Mouse (Mus musculus) CH12.LX (cell line): ENCODE data around the gene Erbb3. TPM values are rescaled to one million over a fixed set of nuclear protein-coding genes. Genes with fewer than 3 reads are reported as not detected.

Experiments used
- DNase-seq: peaks from one replicate; pipeline ENCODE4 v3.0.0-alpha.2; 2013; ENCODE audit errors: extremely low read depth
- H3K27ac ChIP-seq: 2 replicates; pipeline ENCODE4 v1.5.1; 2012; ENCODE audit warnings: low read depth, mild to moderate bottlenecking, control low read depth, moderate library complexity; ENCODE audit not compliant: insufficient read depth
- H3K27me3 ChIP-seq: replicated peaks from 2 replicates; pipeline ENCODE3; 2012; ENCODE audit warnings: inconsistent platforms
- H3K36me3 ChIP-seq, 2 experiments: replicated peaks in 1 of 2; 2 replicates each; pipeline versions ENCODE3 to v1.6.1; 2012; ENCODE audit warnings: inconsistent platforms in 1 of 2, low read length in 1 of 2, mild to moderate bottlenecking in 1 of 2, mixed read lengths in 1 of 2, moderate library complexity in 1 of 2; ENCODE audit not compliant: control insufficient read depth in 1 of 2, insufficient read depth in 1 of 2
- H3K4me1 ChIP-seq, 2 experiments: 2 replicates each; pipeline ENCODE4 v1.6.1; 2012; ENCODE audit warnings: inconsistent platforms in 1 of 2, moderate library complexity in 1 of 2; ENCODE audit not compliant: insufficient read depth in 2 of 2, control insufficient read depth in 1 of 2
- H3K4me2 ChIP-seq: 2 replicates; pipeline ENCODE4 v1.6.1; 2012; ENCODE audit warnings: low read depth, mild to moderate bottlenecking, control low read depth; ENCODE audit not compliant: poor library complexity, insufficient read depth, severe bottlenecking
- H3K4me3 ChIP-seq, 3 experiments: fragments of 150-350 bp in 1 of 3; sonication (generic) in 1 of 3; replicated peaks in 1 of 3; 2 replicates each; pipeline versions ENCODE3 to v1.5.1; 2011 to 2012; ENCODE audit warnings: low read depth in 2 of 3, low read length in 2 of 3, mild to moderate bottlenecking in 2 of 3, moderate library complexity in 2 of 3, control low read depth in 1 of 3, improper control_type of control experiment in 1 of 3, inconsistent platforms in 1 of 3, mixed read lengths in 1 of 3; ENCODE audit not compliant: poor library complexity in 1 of 3
- H3K79me2 ChIP-seq: replicated peaks from 2 replicates; pipeline ENCODE4 v1.6.1; 2012; ENCODE audit warnings: mild to moderate bottlenecking, moderate library complexity; ENCODE audit not compliant: control insufficient read depth, poor library complexity, insufficient read depth, severe bottlenecking; ENCODE audit errors: extremely low read depth
- H3K9ac ChIP-seq: 2 replicates; pipeline ENCODE4 v1.6.1; 2012; ENCODE audit warnings: low read depth, mild to moderate bottlenecking, control low read depth, moderate library complexity; ENCODE audit not compliant: insufficient read depth
- H3K9me3 ChIP-seq: replicated peaks from 2 replicates; pipeline ENCODE3; 2012; ENCODE audit warnings: low read length, inconsistent platforms, mixed read lengths
- BHLHE40 ChIP-seq: IDR thresholded peaks from 2 replicates; pipeline ENCODE4 v1.6.1; 2011; ENCODE audit warnings: mild to moderate bottlenecking, low read depth, low read length, improper control_type of control experiment
- CHD2 ChIP-seq: IDR thresholded peaks from 2 replicates; pipeline ENCODE4 v1.6.1; 2011; ENCODE audit warnings: low read length, improper control_type of control experiment
- CTCF ChIP-seq, 2 experiments: IDR thresholded peaks in 1 of 2; conservative IDR thresholded peaks in 1 of 2; 2 replicates each; pipeline ENCODE4 v1.5.1; 2011 to 2012; ENCODE audit warnings: low read depth in 2 of 2, low read length in 2 of 2, improper control_type of control experiment in 1 of 2, inconsistent platforms in 1 of 2, mild to moderate bottlenecking in 1 of 2, moderate library complexity in 1 of 2
- E2F4 ChIP-seq: IDR thresholded peaks from 2 replicates; pipeline ENCODE4 v1.6.1; 2011; ENCODE audit warnings: low read depth, low read length, improper control_type of control experiment; ENCODE audit not compliant: insufficient replicate concordance
- ELF1 ChIP-seq: IDR thresholded peaks from 2 replicates; pipeline ENCODE4 v1.6.1; 2014; ENCODE audit warnings: low read depth, mild to moderate bottlenecking, inconsistent platforms, low read length, improper control_type of control experiment
- EP300 ChIP-seq: IDR thresholded peaks from 2 replicates; pipeline ENCODE4 v1.6.1; 2011; ENCODE audit warnings: low read length, improper control_type of control experiment
- ETS1 ChIP-seq: conservative IDR thresholded peaks from 2 replicates; pipeline ENCODE4 v1.6.1; 2012; ENCODE audit warnings: low read depth, mild to moderate bottlenecking, inconsistent platforms, low read length, improper control_type of control experiment, moderate library complexity
- GABPA ChIP-seq: IDR thresholded peaks from 2 replicates; pipeline ENCODE4 v1.6.1; 2012; ENCODE audit warnings: low read depth, low read length, improper control_type of control experiment, inconsistent platforms; ENCODE audit not compliant: insufficient replicate concordance
- HCFC1 ChIP-seq: IDR thresholded peaks from 2 replicates; pipeline ENCODE4 v1.6.1; 2012; ENCODE audit warnings: low read depth, mild to moderate bottlenecking, inconsistent platforms, low read length, improper control_type of control experiment
- IRF4 ChIP-seq: IDR thresholded peaks from 2 replicates; pipeline ENCODE4 v1.6.1; 2014; ENCODE audit warnings: low read depth, mild to moderate bottlenecking, inconsistent platforms, low read length, improper control_type of control experiment
- JUND ChIP-seq: conservative IDR thresholded peaks from 2 replicates; pipeline ENCODE4 v1.6.1; 2011; ENCODE audit warnings: low read depth, low read length, improper control_type of control experiment
- KAT2A ChIP-seq: IDR thresholded peaks from 2 replicates; pipeline ENCODE4 v1.6.1; 2012; ENCODE audit warnings: low read length, improper control_type of control experiment, inconsistent platforms; ENCODE audit not compliant: insufficient replicate concordance
- MAFK ChIP-seq: IDR thresholded peaks from 2 replicates; pipeline ENCODE4 v1.6.1; 2011; ENCODE audit warnings: low read length, improper control_type of control experiment; ENCODE audit not compliant: insufficient replicate concordance
- MAX ChIP-seq: IDR thresholded peaks from 2 replicates; pipeline ENCODE4 v1.6.1; 2011; ENCODE audit warnings: low read length, improper control_type of control experiment
- MAZ ChIP-seq: IDR thresholded peaks from 2 replicates; pipeline ENCODE4 v1.6.1; 2012; ENCODE audit warnings: low read depth, mild to moderate bottlenecking, inconsistent platforms, low read length, improper control_type of control experiment, moderate library complexity
- MEF2A ChIP-seq: IDR thresholded peaks from 2 replicates; pipeline ENCODE4 v1.6.1; 2014; ENCODE audit warnings: low read depth, mild to moderate bottlenecking, inconsistent platforms, low read length, improper control_type of control experiment, borderline replicate concordance
- MXI1 ChIP-seq: IDR thresholded peaks from 2 replicates; pipeline ENCODE4 v1.6.1; 2011; ENCODE audit warnings: mild to moderate bottlenecking, low read depth, low read length, improper control_type of control experiment
- MYC ChIP-seq: IDR thresholded peaks from 2 replicates; pipeline ENCODE4 v1.6.1; 2011; ENCODE audit warnings: low read depth, mild to moderate bottlenecking, improper control_type of control experiment, low read length
- NELFE ChIP-seq: IDR thresholded peaks from 2 replicates; pipeline ENCODE4 v1.6.1; 2011; ENCODE audit warnings: low read depth, low read length, improper control_type of control experiment
- NRF1 ChIP-seq: IDR thresholded peaks from 2 replicates; pipeline ENCODE4 v1.6.1; 2014; ENCODE audit warnings: low read depth, mild to moderate bottlenecking, inconsistent platforms, low read length, improper control_type of control experiment, moderate library complexity
- PAX5 ChIP-seq: IDR thresholded peaks from 2 replicates; pipeline ENCODE4 v1.6.1; 2012; ENCODE audit warnings: low read length, inconsistent platforms, mixed read lengths
- POLR2A ChIP-seq: IDR thresholded peaks from 2 replicates; pipeline ENCODE4 v1.6.1; 2011; ENCODE audit warnings: low read depth, mild to moderate bottlenecking, improper control_type of control experiment, low read length
- POLR2AphosphoS2 ChIP-seq: IDR thresholded peaks from 2 replicates; pipeline ENCODE4 v1.6.1; 2011; ENCODE audit warnings: low read depth, low read length, improper control_type of control experiment
- RAD21 ChIP-seq: IDR thresholded peaks from 2 replicates; pipeline ENCODE4 v1.6.1; 2011; ENCODE audit warnings: low read depth, mild to moderate bottlenecking, low read length, improper control_type of control experiment, moderate library complexity
- SIN3A ChIP-seq: IDR thresholded peaks from 2 replicates; pipeline ENCODE4 v1.6.1; 2012; ENCODE audit warnings: low read length, improper control_type of control experiment, inconsistent platforms
- SMC3 ChIP-seq: IDR thresholded peaks from 2 replicates; pipeline ENCODE4 v1.6.1; 2011; ENCODE audit warnings: low read depth, low read length, improper control_type of control experiment
- TBP ChIP-seq: conservative IDR thresholded peaks from 2 replicates; pipeline ENCODE4 v1.6.1; 2011; ENCODE audit warnings: low read depth, low read length, improper control_type of control experiment
- TCF12 ChIP-seq: IDR thresholded peaks from 2 replicates; pipeline ENCODE4 v1.6.1; 2014; ENCODE audit warnings: low read depth, mild to moderate bottlenecking, inconsistent platforms, low read length, improper control_type of control experiment
- UBTF ChIP-seq: IDR thresholded peaks from 2 replicates; pipeline ENCODE4 v1.6.1; 2012; ENCODE audit warnings: low read depth, mild to moderate bottlenecking, inconsistent platforms, low read length, improper control_type of control experiment, moderate library complexity
- USF1 ChIP-seq: IDR thresholded peaks from 2 replicates; pipeline ENCODE4 v1.6.1; 2014; ENCODE audit warnings: low read depth, mild to moderate bottlenecking, inconsistent platforms, low read length, improper control_type of control experiment
- USF2 ChIP-seq: conservative IDR thresholded peaks from 2 replicates; pipeline ENCODE4 v1.6.1; 2011; ENCODE audit warnings: low read depth, low read length, improper control_type of control experiment
- ZC3H11A ChIP-seq: IDR thresholded peaks from 2 replicates; pipeline ENCODE4 v1.6.1; 2012; ENCODE audit warnings: low read depth, mild to moderate bottlenecking, inconsistent platforms, low read length, improper control_type of control experiment
- ZKSCAN1 ChIP-seq: IDR thresholded peaks from 2 replicates; pipeline ENCODE4 v1.6.1; 2012; ENCODE audit warnings: low read depth, inconsistent platforms, low read length, improper control_type of control experiment, borderline replicate concordance
- ZMIZ1 ChIP-seq: IDR thresholded peaks from 2 replicates; pipeline ENCODE4 v1.6.1; 2012; ENCODE audit warnings: low read depth, mild to moderate bottlenecking, inconsistent platforms, low read length, improper control_type of control experiment
- ZNF384 ChIP-seq: IDR thresholded peaks from 2 replicates; pipeline ENCODE4 v1.6.1; 2012; ENCODE audit warnings: low read depth, low read length, improper control_type of control experiment, inconsistent platforms
- dilution Hi-C: fragments of 300-500 bp; cut with MboI; formaldehyde crosslinking; loops from 2 replicates; pipeline ENCODE4 v1.14.3; 2020; ENCODE audit warnings: low sequenced_read_pairs; ENCODE audit not compliant: extremely low pct_unique_long_range_greater_than_20kb, extremely low pct_ligation_motif_present
- in situ Hi-C: fragments of 300-500 bp; cut with MboI; formaldehyde crosslinking; loops from 3 replicates; pipeline ENCODE4 v1.14.3; 2019; ENCODE audit warnings: low sequenced_read_pairs, low pct_ligation_motif_present, low pct_unique_long_range_greater_than_20kb, mixed read lengths
- polyA plus RNA-seq: library from polyadenylated mRNA; unstranded; fragments of >175 nt; gene quantifications from 2 replicates; pipeline ENCODE4 v1.2.1, GENCODE M21; 2012; ENCODE audit warnings: low read depth; ENCODE audit not compliant: insufficient read length
- total RNA-seq, 2 experiments: library from RNA; depleted of rRNA; stranded (reverse); fragments of 300-350 nt in 1 of 2; fragments of >200 nt in 1 of 2; gene quantifications; 2 replicates each; pipeline ENCODE4 v1.2.3; 2012 to 2014

Gene Erbb3
- total and polyA plus RNA-seq, 3 experiments, result 7.7 to 12.6 (median 11.3) TPM

DNA sequence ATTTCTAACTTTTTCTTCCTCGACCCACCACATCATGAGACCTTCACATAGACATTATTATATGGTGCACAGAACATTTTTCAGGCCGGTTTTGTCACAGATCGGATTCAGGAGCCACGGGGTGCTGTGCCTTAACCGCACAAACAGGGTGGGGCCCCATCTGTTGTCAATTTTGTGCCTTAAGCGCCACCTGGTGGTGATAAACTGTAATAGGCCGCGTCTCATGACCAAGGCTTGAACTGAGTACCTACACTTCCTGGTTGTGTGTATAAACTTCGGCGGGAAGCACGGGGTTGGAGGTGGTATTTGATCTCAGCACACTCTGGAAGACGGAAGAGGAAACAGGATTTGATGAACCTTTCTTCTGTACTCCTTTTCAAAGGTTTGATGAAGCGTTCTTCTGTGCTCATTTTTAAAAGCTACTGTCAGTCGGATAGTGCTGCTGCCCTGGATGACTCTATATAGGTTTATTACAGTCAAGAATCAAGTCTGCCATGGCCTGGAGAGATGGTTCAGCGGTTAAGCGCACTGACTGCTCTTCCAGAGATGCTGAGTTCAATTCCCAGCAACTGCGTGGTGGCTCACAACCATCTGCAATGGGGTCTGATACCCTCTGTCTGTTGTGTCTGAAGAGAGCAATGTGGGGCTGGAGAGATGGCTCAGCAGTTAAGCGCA is 53.0 kb downstream of the Erbb3 start:
- Histone ChIP-seq H3K27me3 (no peaks in the 10 kb centered on the region), H3K9me3 (no peaks in the 10 kb centered on the region), H3K27ac (peak overlapping the region; percentile 55; the same call in 1 of the 2 replicates), H3K36me3 (peaks cover 4 to 6% of the 10 kb centered on the region in 2 experiments)
- DNase-seq, result peak; percentile 98
- peak; percentile 84 for TF ChIP-seq NELFE
- TF ChIP-seq SMC3, result peak; percentile 91
- peak; percentile 92; the same call in 1 of the 2 replicates for TF ChIP-seq E2F4
- TF ChIP-seq KAT2A, result no peak
- TF ChIP-seq MXI1, result peak; percentile 78; the same call in 1 of the 2 replicates
- TF ChIP-seq BHLHE40, result peak; percentile 42; the same call in 1 of the 2 replicates
- no peak for TF ChIP-seq PAX5
- TF ChIP-seq GABPA, result no peak
- peak; percentile 13; the same call in 1 of the 2 replicates for TF ChIP-seq TBP
- TF ChIP-seq ZC3H11A, result peak; percentile 27; the same call in 1 of the 2 replicates
- peak; percentile 58 for TF ChIP-seq HCFC1
- TF ChIP-seq CTCF (conservative IDR thresholded peaks at IDR 0.05 in 1 of 2, IDR thresholded peaks at IDR 0.05 in 1 of 2; ENCODE audit: low read depth in 2 of 2, low read length in 2 of 2), result peak; percentile 71 to 98
- no peak for TF ChIP-seq UBTF
- peak; percentile 32; the same call in 1 of the 2 replicates for TF ChIP-seq EP300
- peak; percentile 85 for TF ChIP-seq MYC
- peak; percentile 93 for TF ChIP-seq RAD21
- peak; percentile 48; the same call in 1 of the 2 replicates for TF ChIP-seq MEF2A
- TF ChIP-seq USF2, result no peak
- TF ChIP-seq MAZ, result peak; percentile 97
- peak; percentile 52 for TF ChIP-seq ZMIZ1
- TF ChIP-seq TCF12, result peak; percentile 83
- no peak for TF ChIP-seq ZKSCAN1
- TF ChIP-seq SIN3A, result peak; percentile 95
- no peak for TF ChIP-seq NRF1
- TF ChIP-seq POLR2A, result peak; percentile 69
- peak; percentile 29 for TF ChIP-seq ETS1
- peak; percentile 28; the same call in 1 of the 2 replicates for TF ChIP-seq USF1
- TF ChIP-seq MAFK, result no peak; the same call in 1 of the 2 replicates
- TF ChIP-seq MAX, result peak; percentile 86
- peak; percentile 47; the same call in 1 of the 2 replicates for TF ChIP-seq ZNF384
- peak; percentile 79 for TF ChIP-seq IRF4
- TF ChIP-seq ELF1, result peak; percentile 95
- peak; percentile 33; the same call in 1 of the 2 replicates for TF ChIP-seq CHD2
- TF ChIP-seq JUND, result no peak
- 0 out of 2 replicates have a peak, but pooled peaks have one; percentile 46 for TF ChIP-seq POLR2AphosphoS2
- TF ChIP-seq, all 38 proteins: peak for 26
- H3K4me2 ChIP-seq, result peak overlapping the region; percentile 88
- no peaks in the 10 kb centered on the region for H3K79me2 ChIP-seq
- dilution Hi-C loops, result no loop called here
- peaks cover 3 to 16% of the 10 kb centered on the region in 2 experiments; a peak in 2 of 4 replicates for H3K4me1 ChIP-seq
- in situ Hi-C loops, result no loop called here
- peak overlapping the region; percentile 26 to 47 (median 43) for H3K4me3 ChIP-seq
- peak overlapping the region; percentile 78 for H3K9ac ChIP-seq
